Mouse (Mus musculus) neural tube, embryonic 10.5 days (tissue): ENCODE results near the gene Kcp.
A peak's percentile ranks its signal among the peaks of the same experiment; 100 is the strongest.

Source experiments
- DNase-seq: peaks from one replicate; pipeline ENCODE4 v3.0.0-alpha.2; 2017; ENCODE audit warnings: low spot score; ENCODE audit errors: extremely low spot score

The Kcp gene

GRCm38 (mm10) chr6:29463388-29463787 lies 44.4 kb downstream of the Kcp start:
- no peak for DNase-seq

- DNase-seq = no peak
Measured at GRCm38 (mm10) chr6:29461502-29461901, 46.2 kb downstream of the Kcp start.

- no peak for DNase-seq
Measured at GRCm38 (mm10) chr6:29450667-29451066, 57.1 kb downstream of the Kcp start.

GRCm38 (mm10) chr6:29449858-29450257 lies 57.9 kb downstream of the Kcp start:
- DNase-seq = no peak

- DNase-seq = no peak
Measured at GRCm38 (mm10) chr6:29445354-29445753, 62.4 kb downstream of the Kcp start.

GRCm38 (mm10) chr6:29444773-29445172 lies 63.0 kb downstream of the Kcp start:
- DNase-seq = peak; percentile 49

- DNase-seq = no peak
Measured at GRCm38 (mm10) chr6:29439789-29440188, 68.0 kb downstream of the Kcp start.

- DNase-seq = no peak
Measured at GRCm38 (mm10) chr6:29439251-29439650, 68.5 kb downstream of the Kcp start.

GRCm38 (mm10) chr6:29436461-29436934 lies 71.3 kb downstream of the Kcp start:
- no peak for DNase-seq

GRCm38 (mm10) chr6:29435940-29436451 lies 71.8 kb downstream of the Kcp start:
- peak; percentile 53 for DNase-seq

GRCm38 (mm10) chr6:29434911-29435691 lies 72.7 kb downstream of the Kcp start:
- DNase-seq = peak; percentile 66

DNA sequence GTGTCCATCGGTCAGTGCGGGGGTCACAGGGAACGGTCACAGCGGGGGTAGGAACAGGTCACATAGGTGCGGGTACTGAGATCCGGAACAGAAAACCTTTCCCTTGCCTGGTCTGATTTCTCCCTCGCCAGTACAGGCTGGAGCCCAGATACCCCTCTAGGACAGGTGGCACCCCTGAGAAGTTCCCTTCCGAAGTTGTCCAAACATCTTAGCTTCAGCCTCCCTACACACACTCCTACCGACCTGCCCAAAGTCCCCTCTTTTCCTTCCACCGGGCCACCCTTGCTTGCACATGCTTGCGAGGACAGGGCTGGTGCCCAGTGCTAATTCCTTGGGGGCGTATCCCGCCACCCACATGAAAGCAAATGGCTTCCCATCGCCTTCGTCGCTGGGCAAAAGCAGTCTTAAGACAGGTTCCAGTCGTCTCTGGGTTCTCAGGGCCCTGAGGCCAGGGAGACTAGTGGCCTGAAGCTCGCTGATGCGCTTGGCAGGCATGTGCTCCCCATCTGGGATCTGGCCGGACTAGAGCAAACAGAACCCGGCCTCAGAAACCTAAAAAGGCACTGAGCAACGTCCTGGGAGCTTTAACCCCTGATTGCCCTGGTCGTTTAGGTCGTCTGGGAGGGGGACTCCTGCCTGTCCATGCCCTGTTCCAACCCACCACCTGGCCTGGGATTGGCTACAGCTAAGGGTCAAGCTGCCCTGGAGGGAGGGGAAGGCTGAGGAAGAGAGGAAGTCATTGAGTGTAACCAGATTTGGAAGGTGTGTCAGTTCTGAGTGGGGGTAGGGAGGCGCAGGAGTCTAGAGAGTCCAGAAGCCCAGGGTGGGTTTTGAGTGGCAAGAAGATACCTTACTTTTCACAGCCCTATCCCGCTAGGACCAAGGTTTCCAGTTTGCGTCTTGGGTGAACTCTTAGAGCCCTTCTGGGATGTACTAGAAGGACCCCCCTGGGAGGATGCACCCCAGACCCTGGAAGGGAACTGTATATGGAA lies 73.7 kb downstream of the Kcp start:
- DNase-seq = peak; percentile 68

DNA sequence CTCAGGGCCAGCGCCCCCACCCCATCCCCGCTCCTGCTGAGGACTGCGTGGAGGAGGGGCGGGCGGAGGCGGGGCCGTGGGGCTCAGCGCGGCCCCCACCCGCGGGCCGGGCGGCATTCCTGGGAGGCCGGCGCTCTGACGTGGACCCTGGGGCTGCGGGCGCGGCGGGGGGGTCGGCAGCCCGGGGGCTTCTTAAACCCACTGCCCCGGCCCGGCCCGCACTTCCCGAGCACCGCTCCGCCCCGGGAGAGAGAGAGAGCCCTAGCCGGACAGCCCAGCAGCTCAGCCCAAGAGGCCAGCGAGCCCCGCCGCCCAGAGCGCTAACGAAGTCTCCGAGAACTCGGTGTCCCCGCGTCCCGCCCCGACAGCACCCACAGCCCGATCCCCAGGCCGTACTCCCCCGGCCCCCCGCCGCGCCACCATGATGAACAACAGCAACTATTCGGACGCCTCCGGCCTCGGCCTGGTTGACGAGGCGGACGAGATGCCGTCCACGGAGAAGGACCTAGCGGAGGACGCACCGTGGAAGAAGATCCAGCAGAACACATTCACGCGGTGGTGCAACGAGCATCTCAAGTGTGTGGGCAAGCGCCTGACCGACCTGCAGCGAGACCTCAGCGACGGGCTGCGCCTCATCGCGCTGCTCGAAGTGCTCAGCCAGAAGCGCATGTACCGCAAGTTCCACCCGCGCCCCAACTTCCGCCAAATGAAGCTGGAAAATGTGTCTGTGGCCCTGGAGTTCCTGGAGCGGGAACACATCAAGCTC lies 74.5 kb downstream of the Kcp start, which contains the start of gene Flnc:
Gene Flnc (plus strand): TSS at position 219 of the 766 bp plus-strand sequence.
- DNase-seq = peak; percentile 65

GRCm38 (mm10) chr6:29432676-29433037 lies 75.1 kb downstream of the Kcp start:
- peak; percentile 27 for DNase-seq

DNA sequence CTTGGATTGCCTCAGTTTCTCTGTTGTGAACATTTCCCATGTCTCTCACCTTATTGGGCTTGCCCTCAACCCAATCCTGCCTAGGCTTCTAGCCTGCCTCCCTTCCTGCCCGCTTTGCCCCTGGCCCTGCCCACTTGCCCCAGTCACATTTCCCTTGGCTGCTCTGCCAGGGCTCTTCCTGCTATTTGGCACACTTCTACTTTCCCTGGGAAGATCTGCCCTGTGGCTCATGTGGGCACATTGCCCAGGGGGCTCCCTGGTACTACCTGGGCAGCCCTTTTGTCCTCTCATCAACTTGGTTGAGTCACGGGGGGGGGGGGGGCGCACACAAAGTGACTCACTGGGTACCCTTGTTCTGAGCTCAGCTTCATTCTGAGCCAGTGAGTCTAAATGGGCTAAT lies 75.6 kb downstream of the Kcp start:
- no peak for DNase-seq

DNA sequence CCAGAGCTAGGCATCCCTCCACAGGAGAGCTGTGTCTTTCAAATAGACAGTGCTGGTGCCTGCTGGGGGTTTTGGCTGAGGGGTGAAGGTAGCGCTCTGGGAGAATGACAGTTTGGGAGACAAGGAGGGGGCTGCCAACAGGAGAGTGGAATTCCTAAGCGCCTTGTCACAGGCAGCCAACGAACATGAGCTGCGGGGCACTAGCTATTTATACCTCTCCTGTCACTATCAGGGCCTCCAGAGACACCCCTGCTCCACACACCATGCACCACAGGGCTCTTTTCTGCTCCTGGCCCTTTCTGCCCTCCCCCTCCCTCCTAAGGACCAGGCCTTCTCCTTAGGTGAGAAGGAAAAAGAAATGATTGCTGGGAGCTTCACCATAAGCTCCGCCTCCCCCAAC lies 76.3 kb downstream of the Kcp start:
- no peak for DNase-seq

DNA sequence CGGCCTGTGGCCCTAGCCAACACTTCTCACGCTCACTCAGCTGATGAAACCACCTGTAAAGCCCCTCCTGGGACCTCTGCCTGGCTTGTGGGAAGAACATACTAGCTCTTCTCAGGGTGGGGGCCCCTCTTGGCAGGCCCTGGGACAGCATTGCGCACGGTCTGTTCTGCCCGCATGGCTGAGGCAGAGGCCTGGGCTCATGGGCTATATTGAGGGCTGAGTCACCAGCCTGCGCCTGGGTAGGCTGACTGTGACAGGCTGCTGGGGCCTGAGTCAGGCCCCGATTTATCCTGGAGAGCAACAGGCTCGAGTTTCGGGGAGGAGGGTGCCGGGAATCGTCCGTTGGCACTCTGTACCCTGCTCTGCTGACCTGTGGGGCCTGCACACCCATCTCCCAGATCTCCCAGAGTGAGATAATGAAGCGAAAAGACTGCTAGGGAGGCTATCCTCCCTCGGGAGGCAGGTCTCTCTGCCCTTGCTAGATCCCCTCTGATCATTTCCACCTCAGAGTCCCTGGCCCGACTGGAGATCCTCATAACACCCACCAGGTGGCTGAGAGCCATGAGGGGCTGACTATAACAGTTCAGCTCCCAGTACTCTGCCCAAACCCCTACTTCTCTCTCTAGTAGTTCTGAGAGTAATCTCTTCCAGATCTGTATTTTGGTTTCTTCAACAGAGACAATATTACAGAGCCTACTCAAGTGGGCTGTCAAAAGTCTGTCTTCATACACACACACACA lies 76.9 kb downstream of the Kcp start:
- DNase-seq = no peak

DNA sequence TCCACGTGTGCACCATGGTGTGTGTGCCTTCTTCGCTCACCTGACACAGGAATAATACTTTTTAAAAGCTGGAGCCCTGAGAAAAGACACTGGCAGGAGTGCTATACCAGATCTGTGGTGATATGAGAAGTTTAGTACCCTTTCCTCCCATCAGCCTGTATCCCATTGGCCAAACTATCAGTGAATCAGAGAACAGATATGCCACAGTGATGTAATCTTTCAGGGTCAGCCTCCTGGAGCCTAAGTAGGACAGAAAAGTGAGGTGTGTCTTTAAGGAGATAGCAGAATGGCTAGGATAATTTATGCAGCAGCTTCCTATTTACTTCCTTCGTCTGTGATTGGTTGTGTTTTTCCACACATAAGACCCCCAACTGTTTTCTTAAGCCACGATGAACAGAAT lies 79.6 kb downstream of the Kcp start:
- no peak for DNase-seq

- no peak for DNase-seq
Measured at GRCm38 (mm10) chr6:29426331-29426730, 81.4 kb downstream of the Kcp start.

GRCm38 (mm10) chr6:29425118-29425517 lies 82.6 kb downstream of the Kcp start:
- no peak for DNase-seq
